Mouse (Mus musculus) hindbrain, embryonic 12.5 days (tissue): ENCODE results near the gene Gm3776. TPM values are rescaled to one million over a fixed set of nuclear protein-coding genes. Genes with fewer than 3 reads are reported as not detected.
"Not testable (repeated sequence)": the region's sequence is repeated elsewhere in the genome, so short reads cannot be mapped to it uniquely, and the experiment has no call there.

Experiments used
- ATAC-seq: fragments of 200-750 bp; cut with Nextera tagmentation; 2 replicates; pipeline ENCODE4 v1.8.0; 2017; ENCODE audit warnings: moderate TSS enrichment; ENCODE audit not compliant: low FRiP score
- H3K27ac ChIP-seq: fragments of 300-500 bp; sonication (generic); 2 replicates; pipeline ENCODE4 v1.5.1; 2016; ENCODE audit warnings: mild to moderate bottlenecking
- H3K27me3 ChIP-seq: fragments of 300-500 bp; sonication (generic); 2 replicates; pipeline ENCODE4 v1.6.1; 2016; ENCODE audit warnings: mild to moderate bottlenecking
- H3K36me3 ChIP-seq: fragments of 300-500 bp; sonication (generic); 2 replicates; pipeline ENCODE4 v1.6.1; 2016; ENCODE audit warnings: mild to moderate bottlenecking
- H3K4me1 ChIP-seq: fragments of 300-500 bp; sonication (generic); 2 replicates; pipeline ENCODE4 v1.6.1; 2016
- H3K4me2 ChIP-seq: fragments of 300-500 bp; sonication (generic); replicated peaks from 2 replicates; pipeline ENCODE4 v1.6.1; 2016; ENCODE audit warnings: mild to moderate bottlenecking
- H3K4me3 ChIP-seq: fragments of 300-500 bp; sonication (generic); 2 replicates; pipeline ENCODE4 v1.5.1; 2016; ENCODE audit warnings: mild to moderate bottlenecking
- H3K9ac ChIP-seq: fragments of 300-500 bp; sonication (generic); 2 replicates; pipeline ENCODE4 v1.6.1; 2016; ENCODE audit warnings: mild to moderate bottlenecking, moderate library complexity
- H3K9me3 ChIP-seq: fragments of 300-500 bp; sonication (generic); replicated peaks from 2 replicates; pipeline ENCODE4 v1.6.1; 2016; ENCODE audit warnings: mild to moderate bottlenecking
- WGBS: fragments of 180-500 bp; shearing (Covaris S2); methylation state at CpG from one replicate; pipeline ENCODE4 v1.1.7; 2016; 5-methylcytosine and 5-hydroxymethylcytosine counted together
- polyA plus RNA-seq: library from polyadenylated mRNA; unstranded; fragments of >200 nt; fragmentation: Nextera tagmentation; extraction: Ambion mirVana; gene quantifications from 2 replicates; pipeline ENCODE4 v1.2.1, GENCODE M21; 2016

The Gm3776 gene
- not detected in 2 replicates for polyA plus RNA-seq

GRCm38 (mm10) chr9:78256914-78257313, at the start of gene Gm3776:
Gene Gm3776, plus strand, starts transcription at chr9:78257129.
- not testable (repeated sequence) for H3K27ac ChIP-seq, H3K27me3 ChIP-seq, ATAC-seq, H3K9me3 ChIP-seq, H3K4me2 ChIP-seq, H3K36me3 ChIP-seq, H3K9ac ChIP-seq, H3K4me3 ChIP-seq, H3K4me1 ChIP-seq
- WGBS: 83% methylated on average over 1 of the region's 3 CpGs

GRCm38 (mm10) chr9:78208956-78209355, 48.0 kb upstream of the Gm3776 start:
- 75% methylated on average over 4 of the region's 4 CpGs for WGBS

GRCm38 (mm10) chr9:78210079-78210478, 46.9 kb upstream of the Gm3776 start:
- Histone ChIP-seq H3K4me3 (no peak overlapping the region), H3K9ac (no peak overlapping the region)
- 93% methylated on average over 3 of the region's 3 CpGs for WGBS

More at GRCm38 (mm10) chr9:78208956-78209355, 48.0 kb upstream of the Gm3776 start:
- Histone ChIP-seq H3K4me3 (no peak overlapping the region), H3K4me1 (no peaks in the 10 kb centered on the region), H3K27me3 (no peaks in the 10 kb centered on the region), H3K36me3 (no peaks in the 10 kb centered on the region), H3K4me2 (no peak overlapping the region), H3K27ac (no peak overlapping the region), H3K9ac (no peak overlapping the region), H3K9me3 (no peaks in the 10 kb centered on the region)
- ATAC-seq: no peak

GRCm38 (mm10) chr9:78210821-78211220, 46.1 kb upstream of the Gm3776 start:
- Histone ChIP-seq H3K36me3 (no peaks in the 10 kb centered on the region), H3K4me3 (no peak overlapping the region), H3K4me2 (no peak overlapping the region), H3K9me3 (no peaks in the 10 kb centered on the region), H3K4me1 (no peaks in the 10 kb centered on the region), H3K27ac (no peak overlapping the region), H3K27me3 (no peaks in the 10 kb centered on the region), H3K9ac (no peak overlapping the region)
- no peak for ATAC-seq
- WGBS: 94% methylated on average over 2 of the region's 2 CpGs

More at GRCm38 (mm10) chr9:78210079-78210478, 46.9 kb upstream of the Gm3776 start:
- Histone ChIP-seq H3K4me1 (no peaks in the 10 kb centered on the region), H3K27ac (no peak overlapping the region), H3K9me3 (no peaks in the 10 kb centered on the region), H3K36me3 (no peaks in the 10 kb centered on the region), H3K27me3 (no peaks in the 10 kb centered on the region), H3K4me2 (no peak overlapping the region)
- no peak for ATAC-seq

- no peaks in the 10 kb centered on the region for H3K27me3 ChIP-seq
- H3K27ac ChIP-seq: no peak overlapping the region
- ATAC-seq: no peak
- no peaks in the 10 kb centered on the region for H3K4me1 ChIP-seq
- no peaks in the 10 kb centered on the region for H3K9me3 ChIP-seq
- no peak overlapping the region for H3K4me3 ChIP-seq
- no peak overlapping the region for H3K9ac ChIP-seq
- 96% methylated on average over 3 of the region's 3 CpGs for WGBS
- H3K36me3 ChIP-seq: no peaks in the 10 kb centered on the region
- no peak overlapping the region for H3K4me2 ChIP-seq
Measured at GRCm38 (mm10) chr9:78211521-78211920, 45.4 kb upstream of the Gm3776 start.

- Histone ChIP-seq H3K4me3 (no peak overlapping the region), H3K4me2 (no peak overlapping the region), H3K9ac (no peak overlapping the region), H3K4me1 (no peaks in the 10 kb centered on the region), H3K27me3 (no peaks in the 10 kb centered on the region), H3K9me3 (no peaks in the 10 kb centered on the region), H3K36me3 (no peaks in the 10 kb centered on the region), H3K27ac (no peak overlapping the region)
- ATAC-seq: no peak
- 83% methylated on average over 7 of the region's 7 CpGs for WGBS
Measured at GRCm38 (mm10) chr9:78212341-78213049, 44.4 kb upstream of the Gm3776 start.

- Histone ChIP-seq H3K9me3 (no peaks in the 10 kb centered on the region), H3K36me3 (no peaks in the 10 kb centered on the region), H3K4me3 (no peak overlapping the region), H3K27ac (no peak overlapping the region), H3K4me2 (no peak overlapping the region), H3K27me3 (no peaks in the 10 kb centered on the region), H3K9ac (no peak overlapping the region), H3K4me1 (no peaks in the 10 kb centered on the region)
- ATAC-seq: no peak
- WGBS: 77% methylated on average over 4 of the region's 4 CpGs
Measured at GRCm38 (mm10) chr9:78217074-78217473, 39.9 kb upstream of the Gm3776 start.

GRCm38 (mm10) chr9:78222616-78223015, 34.3 kb upstream of the Gm3776 start:
- Histone ChIP-seq H3K27ac (no peak overlapping the region), H3K4me2 (no peak overlapping the region), H3K36me3 (no peaks in the 10 kb centered on the region), H3K4me3 (no peak overlapping the region), H3K9ac (no peak overlapping the region), H3K4me1 (no peaks in the 10 kb centered on the region), H3K9me3 (no peaks in the 10 kb centered on the region), H3K27me3 (no peaks in the 10 kb centered on the region)
- WGBS: 66% methylated on average over 8 of the region's 8 CpGs
- no peak for ATAC-seq

- H3K4me3 ChIP-seq: no peak overlapping the region
- H3K4me1 ChIP-seq: no peaks in the 10 kb centered on the region
- H3K9ac ChIP-seq: no peak overlapping the region
- H3K27ac ChIP-seq: no peak overlapping the region
- no peak overlapping the region for H3K4me2 ChIP-seq
- no peaks in the 10 kb centered on the region for H3K36me3 ChIP-seq
- 70% methylated on average over 10 of the region's 10 CpGs for WGBS
- no peaks in the 10 kb centered on the region for H3K9me3 ChIP-seq
- ATAC-seq: no peak
- H3K27me3 ChIP-seq: no peaks in the 10 kb centered on the region
Measured at GRCm38 (mm10) chr9:78223221-78223902, 33.6 kb upstream of the Gm3776 start.

- H3K27ac ChIP-seq: no peak overlapping the region
- H3K27me3 ChIP-seq: no peaks in the 10 kb centered on the region
- H3K4me3 ChIP-seq: no peak overlapping the region
- no peaks in the 10 kb centered on the region for H3K9me3 ChIP-seq
- WGBS: 89% methylated on average over 2 of the region's 2 CpGs
- H3K4me2 ChIP-seq: no peak overlapping the region
- ATAC-seq: no peak
- H3K9ac ChIP-seq: no peak overlapping the region
- no peaks in the 10 kb centered on the region for H3K36me3 ChIP-seq
- no peaks in the 10 kb centered on the region for H3K4me1 ChIP-seq
Measured at GRCm38 (mm10) chr9:78224418-78224817, 32.5 kb upstream of the Gm3776 start.

- ATAC-seq: no peak
- H3K4me1 ChIP-seq: no peaks in the 10 kb centered on the region
- H3K9ac ChIP-seq: no peak overlapping the region
- H3K27me3 ChIP-seq: no peaks in the 10 kb centered on the region
- WGBS: 83% methylated on average over 11 of the region's 11 CpGs
- H3K36me3 ChIP-seq: no peaks in the 10 kb centered on the region
- H3K9me3 ChIP-seq: no peaks in the 10 kb centered on the region
- no peak overlapping the region for H3K4me3 ChIP-seq
- H3K4me2 ChIP-seq: no peak overlapping the region
- no peak overlapping the region for H3K27ac ChIP-seq
Measured at GRCm38 (mm10) chr9:78225304-78225703, 31.6 kb upstream of the Gm3776 start.

GRCm38 (mm10) chr9:78228122-78228521, 28.8 kb upstream of the Gm3776 start:
- no peak for ATAC-seq

GRCm38 (mm10) chr9:78229658-78230057, 27.3 kb upstream of the Gm3776 start:
- not testable (repeated sequence) for H3K36me3 ChIP-seq, H3K9me3 ChIP-seq, H3K27ac ChIP-seq, H3K4me3 ChIP-seq, H3K4me2 ChIP-seq, H3K9ac ChIP-seq, H3K4me1 ChIP-seq, ATAC-seq, H3K27me3 ChIP-seq
- WGBS: 75% methylated on average over 3 of the region's 3 CpGs

More at GRCm38 (mm10) chr9:78228122-78228521, 28.8 kb upstream of the Gm3776 start:
- H3K9ac ChIP-seq: no peak overlapping the region
- no peak overlapping the region for H3K4me2 ChIP-seq
- H3K4me3 ChIP-seq: no peak overlapping the region
- no peaks in the 10 kb centered on the region for H3K4me1 ChIP-seq
- 92% methylated on average over 2 of the region's 2 CpGs for WGBS
- H3K9me3 ChIP-seq: no peaks in the 10 kb centered on the region
- no peaks in the 10 kb centered on the region for H3K36me3 ChIP-seq
- no peaks in the 10 kb centered on the region for H3K27me3 ChIP-seq
- H3K27ac ChIP-seq: no peak overlapping the region
